Mouse (Mus musculus) cerebellum, adult 8-10 months (tissue): ENCODE data around the gene Numa1.
"Not testable (repeated sequence)": the region's sequence is repeated elsewhere in the genome, so short reads cannot be mapped to it uniquely, and the experiment has no call there.

Experiments
- DNase-seq: peaks from one replicate; pipeline ENCODE4 v3.0.0; 2022

The Numa1 gene

DNA sequence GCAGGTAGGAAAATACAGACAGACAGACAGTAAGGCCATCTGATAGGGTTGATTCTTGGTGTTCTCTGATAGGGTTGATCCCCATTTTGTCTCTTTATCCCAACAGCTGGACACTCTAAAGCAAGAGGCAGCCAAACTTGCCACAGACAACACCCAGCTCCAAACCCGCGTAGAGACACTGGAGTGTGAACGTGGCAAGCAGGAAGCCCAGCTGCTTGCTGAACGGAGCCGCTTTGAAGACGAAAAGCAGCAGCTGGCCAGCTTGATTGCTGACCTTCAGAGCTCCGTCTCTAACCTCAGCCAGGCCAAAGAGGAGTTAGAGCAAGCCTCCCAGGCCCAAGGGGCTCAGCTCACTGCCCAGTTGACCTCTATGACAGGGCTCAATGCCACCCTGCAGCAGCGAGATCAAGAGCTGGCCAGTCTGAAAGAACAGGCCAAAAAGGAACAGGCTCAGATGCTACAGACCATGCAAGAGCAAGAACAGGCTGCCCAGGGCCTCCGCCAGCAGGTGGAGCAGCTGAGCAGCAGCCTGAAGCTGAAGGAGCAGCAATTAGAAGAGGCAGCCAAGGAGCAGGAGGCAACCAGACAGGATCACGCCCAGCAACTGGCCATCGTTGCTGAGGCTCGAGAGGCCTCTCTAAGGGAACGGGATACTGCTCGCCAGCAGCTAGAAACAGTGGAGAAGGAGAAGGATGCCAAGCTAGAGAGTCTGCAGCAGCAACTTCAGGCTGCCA lies 64.5 kb downstream of the Numa1 start:
- DNase-seq, result peak; percentile 89

DNA sequence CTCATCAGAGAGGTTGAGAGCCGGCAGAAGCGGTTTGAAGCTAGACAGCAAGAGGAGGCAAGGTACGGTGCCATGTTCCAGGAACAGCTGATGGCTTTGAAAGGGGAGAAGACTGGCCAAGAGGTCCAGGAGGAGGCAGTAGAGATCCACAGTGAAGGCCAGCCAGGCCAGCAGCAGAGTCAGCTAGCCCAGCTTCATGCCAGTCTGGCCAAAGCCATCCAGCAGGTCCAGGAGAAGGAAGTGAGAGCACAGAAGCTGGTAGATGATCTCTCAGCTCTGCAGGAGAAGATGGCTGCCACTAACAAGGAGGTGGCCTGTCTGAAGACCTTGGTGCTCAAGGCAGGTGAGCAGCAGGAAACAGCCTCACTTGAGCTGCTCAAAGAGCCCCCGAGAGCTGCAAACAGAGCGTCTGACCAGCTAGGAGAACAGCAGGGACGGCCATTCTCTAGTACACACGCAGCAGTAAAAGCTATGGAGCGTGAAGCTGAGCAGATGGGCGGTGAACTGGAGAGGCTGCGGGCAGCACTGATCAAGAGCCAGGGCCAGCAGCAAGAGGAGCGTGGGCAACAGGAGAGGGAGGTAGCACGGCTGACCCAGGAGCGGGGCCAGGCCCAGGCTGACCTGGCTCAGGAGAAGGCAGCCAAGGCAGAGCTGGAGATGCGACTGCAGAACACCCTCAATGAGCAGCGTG lies 65.7 kb downstream of the Numa1 start:
- peak; percentile 57 for DNase-seq

DNA sequence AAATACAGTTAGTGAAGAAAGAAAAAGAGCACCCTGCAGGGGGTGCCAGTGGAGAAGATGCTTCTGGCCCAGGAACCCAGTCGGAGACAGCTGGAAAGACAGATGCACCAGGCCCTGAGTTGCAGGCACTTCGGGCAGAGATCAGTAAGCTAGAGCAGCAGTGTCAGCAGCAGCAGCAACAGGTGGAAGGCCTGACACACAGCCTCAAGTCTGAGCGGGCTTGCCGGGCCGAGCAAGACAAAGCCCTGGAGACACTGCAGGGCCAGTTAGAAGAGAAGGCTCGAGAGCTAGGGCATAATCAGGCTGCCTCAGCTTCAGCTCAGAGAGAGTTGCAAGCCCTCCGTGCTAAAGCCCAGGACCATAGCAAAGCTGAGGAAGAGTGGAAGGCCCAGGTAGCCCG lies 66.4 kb downstream of the Numa1 start:
- peak; percentile 41 for DNase-seq

DNA sequence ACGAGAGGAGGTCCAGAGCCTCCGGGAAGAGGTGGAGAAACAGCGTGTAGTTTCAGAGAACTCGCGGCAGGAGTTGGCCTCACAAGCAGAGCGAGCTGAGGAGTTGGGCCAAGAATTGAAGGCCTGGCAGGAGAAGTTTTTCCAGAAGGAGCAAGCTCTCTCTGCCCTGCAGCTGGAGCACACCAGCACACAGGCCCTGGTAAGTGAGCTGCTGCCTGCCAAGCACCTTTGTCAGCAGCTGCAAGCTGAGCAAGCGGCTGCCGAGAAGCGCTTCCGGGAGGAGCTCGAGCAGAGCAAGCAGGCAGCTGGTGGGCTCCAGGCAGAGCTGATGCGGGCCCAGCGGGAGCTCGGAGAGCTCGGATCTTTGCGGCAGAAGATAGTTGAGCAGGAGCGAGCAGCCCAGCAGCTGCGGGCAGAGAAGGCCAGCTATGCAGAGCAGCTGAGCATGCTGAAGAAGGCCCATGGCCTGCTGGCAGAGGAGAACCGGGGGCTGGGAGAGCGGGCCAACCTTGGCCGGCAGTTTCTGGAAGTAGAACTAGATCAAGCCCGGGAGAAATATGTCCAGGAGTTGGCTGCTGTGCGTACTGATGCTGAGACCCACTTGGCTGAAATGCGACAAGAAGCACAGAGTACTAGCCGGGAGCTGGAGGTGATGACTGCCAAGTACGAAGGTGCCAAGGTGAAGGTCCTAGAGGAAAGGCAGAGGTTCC lies 67.2 kb downstream of the Numa1 start:
- DNase-seq, result peak; percentile 46

DNA sequence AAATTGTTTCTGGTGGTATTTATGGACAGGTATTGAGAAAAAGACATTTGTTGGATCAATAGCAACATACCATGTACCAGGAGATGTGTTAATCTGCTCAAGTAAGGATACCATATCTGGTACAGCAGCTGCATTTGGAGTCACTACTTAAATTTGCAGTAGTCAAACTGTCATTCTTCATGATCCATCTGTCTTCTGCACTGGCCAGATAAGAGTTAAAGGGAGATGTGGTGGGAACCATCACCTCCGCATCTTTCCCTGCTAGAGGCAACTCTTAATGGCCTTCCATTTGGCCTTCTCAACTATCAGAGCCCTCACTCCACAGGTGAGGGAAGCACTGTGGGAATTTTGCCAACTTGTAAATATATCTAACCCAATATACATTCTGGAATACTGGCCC lies 72.6 kb downstream of the Numa1 start:
- DNase-seq, result no peak

DNA sequence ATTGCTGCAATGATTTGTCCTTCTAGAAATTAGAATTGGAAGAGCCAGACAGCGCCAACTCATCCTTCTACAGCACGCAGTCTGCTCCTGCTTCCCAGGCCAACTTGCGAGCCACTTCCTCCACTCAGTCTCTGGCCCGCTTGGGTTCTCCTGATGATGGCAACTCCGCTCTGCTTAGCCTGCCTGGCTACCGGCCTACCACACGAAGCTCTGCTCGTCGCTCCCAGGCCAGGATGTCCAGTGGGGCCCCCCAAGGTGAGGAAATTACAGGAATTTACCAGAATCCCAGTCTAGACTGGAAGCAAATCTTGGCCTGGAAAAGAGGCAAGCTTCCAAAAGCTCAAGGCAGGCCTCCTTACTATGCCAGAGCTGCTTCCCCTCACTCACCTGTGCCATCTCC lies 77.9 kb downstream of the Numa1 start:
- no peak for DNase-seq

DNA sequence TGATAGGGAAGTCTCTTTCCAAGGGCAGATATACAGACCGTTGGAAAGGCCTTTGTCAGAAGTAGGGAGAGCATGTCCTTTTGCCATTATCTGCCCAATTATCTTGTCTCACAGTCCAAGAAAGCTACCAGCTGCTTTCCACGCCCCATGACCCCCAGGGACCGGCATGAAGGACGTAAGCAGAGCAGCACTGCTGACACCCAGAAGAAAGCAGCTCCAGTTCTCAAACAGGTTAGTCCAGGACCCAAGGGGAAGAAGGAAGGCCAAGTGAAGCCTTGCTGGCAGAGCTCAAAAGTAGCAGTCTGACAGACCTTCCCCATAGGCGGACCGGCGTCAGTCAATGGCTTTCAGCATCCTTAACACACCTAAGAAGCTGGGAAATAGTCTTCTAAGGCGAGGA lies 79.5 kb downstream of the Numa1 start:
- DNase-seq, result no peak

DNA sequence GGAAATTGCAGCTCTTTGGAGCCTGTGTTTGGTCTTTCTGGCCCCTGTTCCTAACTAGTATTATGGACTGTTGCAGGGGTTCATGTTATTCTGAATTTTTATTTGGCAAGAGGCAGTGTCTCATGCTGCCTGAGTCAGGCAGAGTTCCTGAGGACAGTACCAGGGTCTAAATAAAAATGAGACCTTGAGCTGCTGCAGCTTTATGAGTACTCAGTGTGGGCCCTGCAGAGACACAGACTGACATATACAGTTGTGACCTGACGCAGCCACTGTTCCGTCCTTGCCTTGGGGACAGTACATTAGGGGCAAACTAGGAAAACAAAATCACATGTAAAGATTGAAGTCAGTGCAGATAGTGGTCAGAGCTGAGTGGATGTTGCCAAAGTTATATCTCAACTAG lies 81.1 kb downstream of the Numa1 start:
- DNase-seq, result no peak

DNA sequence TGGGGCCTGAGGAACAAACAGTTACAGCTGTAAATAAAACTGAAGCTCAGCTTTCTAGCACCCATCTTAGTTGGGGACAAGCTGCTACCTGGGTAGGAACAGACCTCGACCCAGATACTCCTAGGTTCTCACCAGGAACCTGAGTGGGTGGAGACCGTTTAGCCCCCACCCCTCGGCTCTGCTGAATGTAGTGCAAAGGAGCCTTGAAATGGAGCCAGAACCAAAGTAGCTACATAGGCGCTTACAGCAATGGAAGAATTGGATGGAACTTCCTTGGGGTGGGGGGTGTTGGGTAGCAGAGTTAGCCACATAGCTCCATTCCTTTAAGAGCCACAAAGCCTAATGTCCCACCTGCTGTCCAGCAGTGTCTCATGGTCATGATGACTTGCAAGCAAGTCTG lies 83.0 kb downstream of the Numa1 start:
- DNase-seq, result no peak

DNA sequence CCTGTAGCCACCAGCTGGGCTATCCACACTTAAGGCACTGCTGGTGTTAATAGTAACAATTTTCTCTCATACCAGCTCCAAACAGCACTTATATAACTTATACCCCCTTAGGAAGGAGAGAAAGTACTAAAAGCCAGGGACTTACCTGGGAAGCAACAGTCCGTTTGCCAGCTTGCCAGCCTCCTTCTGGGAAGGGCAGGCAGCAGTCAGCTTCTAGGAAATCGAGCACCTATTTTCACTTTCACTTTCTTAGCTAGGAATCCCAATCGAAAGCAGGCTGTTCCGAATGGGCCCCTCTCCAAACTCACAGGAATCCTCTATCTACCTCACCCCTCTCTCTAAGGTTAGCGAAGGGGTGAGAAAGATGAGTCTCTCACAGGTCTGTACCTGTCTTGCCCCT lies 83.5 kb downstream of the Numa1 start:
- no peak for DNase-seq

DNA sequence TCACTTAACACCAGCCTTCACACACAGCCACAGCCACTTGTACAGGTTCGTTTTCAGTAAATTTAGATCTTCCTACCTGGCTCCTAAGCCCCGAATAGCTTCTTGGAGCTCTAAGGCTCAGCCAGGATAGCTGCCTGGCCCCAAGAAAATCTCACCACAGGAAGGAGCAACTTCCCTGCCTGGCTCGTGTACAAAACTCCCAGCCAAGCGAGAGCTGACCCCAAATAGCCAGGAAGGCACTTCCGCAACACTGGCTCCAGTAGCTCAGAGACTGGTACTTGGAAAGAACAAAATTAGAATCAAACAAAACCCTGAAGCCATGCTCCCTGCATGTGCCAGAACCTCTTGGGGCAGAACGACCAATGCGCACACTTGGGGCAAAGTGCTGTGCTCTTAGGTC lies 84.1 kb downstream of the Numa1 start:
- DNase-seq, result no peak

DNA sequence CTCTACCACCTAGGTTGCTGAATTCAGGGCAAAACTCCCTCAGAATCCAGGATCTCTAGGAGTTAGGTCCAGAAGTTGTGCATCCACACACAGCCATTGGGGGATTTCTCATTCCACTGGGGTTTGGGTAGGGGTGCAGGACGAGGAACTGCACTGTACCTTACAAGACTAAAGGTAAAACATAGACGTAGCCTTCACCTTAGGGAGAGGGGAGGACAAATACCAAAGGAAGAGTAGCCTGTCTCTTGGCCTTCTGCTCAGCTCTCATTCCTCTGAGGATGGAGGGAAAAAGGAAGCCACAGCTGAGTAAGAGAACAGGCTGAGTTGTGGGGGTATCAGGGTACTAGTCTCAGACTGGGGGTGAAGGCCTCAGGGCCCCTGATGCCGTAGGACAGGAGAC lies 84.7 kb downstream of the Numa1 start, which contains the start of gene Il18bp:
Gene Il18bp, minus strand, starts transcription at position 101 of the 400 bp plus-strand sequence.
- DNase-seq, result no peak

DNA sequence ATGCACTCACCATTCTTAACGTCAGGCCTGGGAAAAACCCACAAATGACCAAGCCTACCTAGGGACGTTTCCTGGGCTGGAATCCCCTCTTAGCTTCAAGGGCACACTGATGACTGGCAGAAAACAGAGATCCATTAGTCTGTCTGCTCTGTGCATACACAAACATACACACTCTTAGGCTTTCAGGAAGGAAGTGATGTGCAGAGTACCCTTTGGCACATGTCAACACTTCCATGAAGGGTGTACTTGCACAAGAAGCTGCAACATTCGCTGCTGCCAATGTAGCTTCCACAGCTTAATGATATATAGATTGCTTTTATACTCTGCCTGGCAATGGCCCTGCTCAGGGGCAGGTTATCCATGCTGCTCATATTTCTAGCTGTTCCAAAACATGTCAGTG lies 85.5 kb downstream of the Numa1 start:
- DNase-seq, result no peak

DNA sequence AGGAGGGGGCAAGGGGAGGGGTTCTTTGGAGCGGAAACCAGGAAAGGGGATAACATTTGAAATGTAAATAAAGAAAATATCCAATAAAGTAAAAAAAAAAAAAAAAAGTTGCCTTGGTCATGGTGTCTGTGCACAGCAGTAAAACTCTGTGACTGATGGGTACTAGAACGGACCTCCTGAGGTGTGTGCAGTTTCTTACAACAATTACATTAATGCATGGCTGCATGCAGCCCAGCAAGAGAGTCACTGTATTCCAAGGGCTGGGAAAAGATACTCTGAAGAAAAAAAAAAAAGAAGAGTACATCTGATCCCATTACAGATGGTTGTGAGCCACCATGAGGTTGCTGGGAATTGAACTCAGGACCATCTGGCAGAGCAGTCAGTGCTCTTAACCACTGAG lies 87.0 kb downstream of the Numa1 start:
- not testable (repeated sequence) for DNase-seq

DNA sequence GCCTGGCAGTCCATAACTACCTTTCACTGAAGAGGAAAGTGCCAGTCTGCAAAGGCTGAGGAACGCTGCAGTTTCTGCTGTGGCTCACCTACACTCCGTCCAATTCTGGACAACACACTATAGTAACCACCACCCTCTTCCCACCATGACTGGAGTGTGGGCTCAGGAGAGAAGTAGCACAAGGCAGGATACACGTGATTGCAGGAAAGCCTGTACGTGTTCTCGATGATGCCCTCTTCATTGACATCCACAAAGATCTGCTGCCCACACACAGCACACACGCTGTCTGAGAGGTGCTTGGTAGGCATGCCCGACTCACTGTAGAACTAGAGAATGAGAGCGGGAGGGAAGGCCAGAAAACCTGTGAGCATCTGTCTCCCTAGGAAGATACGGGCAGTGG lies 89.9 kb downstream of the Numa1 start:
- DNase-seq, result no peak

DNA sequence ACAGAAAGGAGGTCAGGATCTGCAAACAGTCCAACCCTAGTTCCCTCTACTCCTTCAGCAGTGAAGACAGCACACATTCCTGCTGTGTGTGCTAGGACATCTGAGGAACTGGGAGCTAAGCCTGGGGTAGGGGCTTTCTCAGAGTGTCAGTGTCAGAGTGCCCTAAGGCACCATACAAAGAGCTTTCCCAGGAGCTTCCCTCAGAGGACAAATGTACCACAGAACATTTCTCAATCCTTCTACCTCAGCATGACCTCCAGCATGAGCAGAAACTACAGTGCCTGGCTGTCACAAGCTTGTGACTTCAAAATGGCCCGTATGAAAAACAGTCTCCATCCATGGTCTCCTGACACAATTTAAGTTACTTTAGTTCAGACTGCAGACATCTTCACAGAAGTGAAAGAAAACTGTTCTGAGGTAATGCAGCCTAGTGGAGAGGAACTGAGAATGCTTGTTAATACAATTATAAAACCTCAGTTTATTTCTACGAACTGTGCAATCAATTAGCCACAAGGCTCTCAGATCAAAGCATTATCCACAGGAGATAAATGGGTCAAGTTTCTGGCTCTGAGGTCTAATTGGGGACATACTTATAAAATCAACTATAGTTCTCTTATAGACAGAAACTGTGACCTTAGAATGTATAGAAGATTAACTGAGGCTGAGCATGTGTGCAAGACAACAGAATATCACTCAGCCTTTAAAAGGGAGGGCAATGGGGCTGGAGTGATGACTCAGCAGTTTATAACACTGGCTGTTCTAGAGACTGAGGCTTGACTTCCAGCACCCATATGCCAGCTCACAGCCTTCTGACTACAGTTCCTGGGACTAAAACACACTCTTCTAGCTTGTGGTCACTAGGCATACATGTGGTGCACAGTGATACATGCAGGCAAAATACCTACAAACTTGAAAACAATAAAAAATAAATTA lies 91.5 kb downstream of the Numa1 start:
- no peak for DNase-seq

DNA sequence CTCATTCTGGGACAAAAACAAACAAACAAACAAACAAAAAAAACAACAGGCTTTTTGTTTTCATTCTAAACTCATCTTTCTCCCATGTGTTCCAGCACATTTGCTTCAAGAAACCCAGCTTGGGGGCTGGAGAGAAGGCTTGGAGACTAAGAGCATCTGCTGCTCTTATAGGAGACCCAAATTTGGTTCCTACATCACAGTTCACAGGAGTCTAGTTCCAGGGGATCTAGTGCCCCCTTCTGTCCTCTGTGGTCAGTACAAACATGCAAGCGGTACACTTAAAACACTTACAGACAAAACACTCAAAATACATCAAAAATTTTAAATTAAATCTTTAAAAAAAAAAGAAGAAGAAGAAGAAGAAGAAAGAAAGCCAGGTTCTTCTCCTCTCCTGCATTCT lies 101.0 kb downstream of the Numa1 start:
- no peak for DNase-seq

DNA sequence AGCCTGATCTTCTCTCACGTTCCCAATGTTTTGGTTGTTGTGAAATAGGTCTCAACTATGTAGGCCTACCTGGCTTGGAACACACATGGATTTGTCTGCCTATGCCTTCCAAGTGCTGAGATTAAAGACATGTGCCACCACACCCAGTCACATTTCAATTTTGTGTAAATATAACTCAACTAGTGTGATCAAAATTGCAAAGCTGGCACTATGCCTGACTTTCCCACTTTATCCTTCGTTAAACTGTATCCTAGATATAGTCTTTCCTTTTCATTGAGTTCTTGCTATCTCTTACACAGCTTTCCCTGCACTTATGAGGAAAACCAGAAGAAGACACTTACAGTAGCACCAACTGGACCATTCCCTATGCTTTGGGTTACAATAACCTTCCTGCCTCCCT lies 101.6 kb downstream of the Numa1 start:
- no peak for DNase-seq

DNA sequence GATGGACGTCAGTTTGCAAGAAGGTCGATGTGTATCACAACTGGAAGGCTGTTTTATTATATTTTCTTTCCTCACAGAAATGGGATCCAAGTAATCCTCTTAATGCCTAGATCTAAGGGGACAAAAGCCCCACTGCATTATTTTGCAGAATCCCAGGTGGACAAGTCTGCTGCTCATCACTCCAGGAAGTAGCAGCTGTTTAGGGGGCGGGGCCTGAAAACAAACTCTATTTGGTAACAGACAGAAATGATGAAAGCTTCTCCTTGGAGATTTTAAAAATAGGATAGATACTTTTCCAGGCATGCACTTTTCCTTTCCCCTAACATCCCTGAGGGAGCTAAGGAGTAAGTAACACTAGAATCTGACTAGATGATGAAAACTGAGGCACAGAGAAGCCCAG lies 103.4 kb downstream of the Numa1 start:
- no peak for DNase-seq

DNA sequence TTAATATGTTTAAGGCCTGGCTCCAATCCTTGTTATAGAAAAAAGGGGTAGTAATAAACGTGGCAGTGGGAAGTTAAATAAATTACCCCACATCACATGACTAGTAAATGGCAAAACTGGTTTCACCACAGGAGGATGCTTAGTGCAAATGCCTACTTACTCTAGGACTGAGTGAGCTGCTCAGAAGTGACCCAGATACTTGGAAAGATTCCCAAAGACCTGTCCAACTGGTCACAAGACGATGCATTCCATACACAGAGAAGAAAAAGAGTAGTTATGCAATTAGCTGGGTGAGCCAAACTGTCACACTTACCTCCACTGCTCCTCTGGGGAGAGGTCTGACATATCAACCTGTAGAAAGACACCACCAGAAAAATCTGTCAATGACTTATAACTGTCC lies 108.4 kb downstream of the Numa1 start:
- DNase-seq, result no peak

DNA sequence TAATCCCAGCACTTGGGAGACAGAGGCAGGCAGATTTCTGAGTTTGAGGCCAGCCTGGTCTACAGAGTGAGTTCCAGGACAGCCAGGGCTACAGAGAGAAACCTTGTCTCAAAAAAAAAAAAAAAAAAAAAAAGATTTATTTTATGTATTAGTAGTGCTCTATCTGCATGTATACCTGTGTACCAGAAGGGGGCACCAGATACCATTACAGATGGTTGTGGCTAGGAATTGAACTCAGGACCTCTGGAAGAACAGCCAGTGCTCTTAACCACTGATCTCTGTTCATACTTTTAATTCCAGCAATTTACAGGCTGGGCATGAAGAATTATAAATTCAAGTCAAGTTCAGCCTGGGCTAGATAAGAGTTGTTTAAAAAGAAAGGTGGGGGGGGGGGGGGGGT lies 114.6 kb downstream of the Numa1 start:
- not testable (repeated sequence) for DNase-seq

DNA sequence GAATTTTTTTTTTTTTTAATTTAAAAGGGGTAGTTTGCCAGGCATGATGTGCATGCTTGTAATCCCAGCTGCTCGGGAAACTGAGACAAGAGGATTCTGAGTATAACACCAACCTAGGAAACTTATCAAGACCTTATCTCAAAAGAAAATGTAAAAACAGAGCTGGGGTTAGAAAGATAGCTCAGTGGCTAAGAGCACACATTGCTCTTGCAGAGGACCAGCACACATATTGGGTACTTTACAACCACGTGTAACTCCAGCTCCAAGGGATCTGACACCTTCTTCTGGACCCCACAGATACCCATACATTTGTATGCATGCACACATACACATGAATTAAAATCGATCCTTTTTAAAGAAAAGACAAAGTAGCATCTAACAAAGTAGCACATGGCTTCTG lies 127.4 kb downstream of the Numa1 start:
- DNase-seq, result no peak

DNA sequence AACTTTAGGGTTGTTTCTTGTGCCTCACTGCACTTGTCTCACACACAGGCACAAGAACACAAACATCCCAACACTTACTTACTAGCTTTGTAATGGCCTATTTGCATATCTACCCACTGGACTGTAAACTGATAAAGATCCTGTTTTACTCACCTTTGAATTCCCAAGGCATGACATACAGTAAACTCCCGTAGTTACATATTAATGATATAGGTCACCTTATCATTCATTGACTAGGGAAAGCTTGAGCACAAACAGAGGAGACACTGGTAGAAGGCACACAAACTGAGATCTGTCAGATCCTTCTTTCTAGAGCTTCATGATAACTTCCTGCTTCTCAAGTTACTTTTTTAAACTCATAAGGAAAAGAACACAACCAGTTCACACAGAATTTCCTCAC lies 128.3 kb downstream of the Numa1 start:
- no peak for DNase-seq
